Mouse (Mus musculus) CH12.LX (cell line): ENCODE results near the gene Lmntd2. TPM values are rescaled to one million over a fixed set of nuclear protein-coding genes. Genes with fewer than 3 reads are reported as not detected.

ENCODE experiments used
- DNase-seq: peaks from one replicate; pipeline ENCODE4 v3.0.0-alpha.2; 2013; ENCODE audit errors: extremely low read depth
- H3K27ac ChIP-seq: 2 replicates; pipeline ENCODE4 v1.5.1; 2012; ENCODE audit warnings: low read depth, mild to moderate bottlenecking, control low read depth, moderate library complexity; ENCODE audit not compliant: insufficient read depth
- H3K27me3 ChIP-seq: replicated peaks from 2 replicates; pipeline ENCODE3; 2012; ENCODE audit warnings: inconsistent platforms
- H3K36me3 ChIP-seq, 2 experiments: replicated peaks in 1 of 2; 2 replicates each; pipeline versions ENCODE3 to v1.6.1; 2012; ENCODE audit warnings: inconsistent platforms in 1 of 2, low read length in 1 of 2, mild to moderate bottlenecking in 1 of 2, mixed read lengths in 1 of 2, moderate library complexity in 1 of 2; ENCODE audit not compliant: control insufficient read depth in 1 of 2, insufficient read depth in 1 of 2
- H3K4me1 ChIP-seq, 2 experiments: 2 replicates each; pipeline ENCODE4 v1.6.1; 2012; ENCODE audit warnings: inconsistent platforms in 1 of 2, moderate library complexity in 1 of 2; ENCODE audit not compliant: insufficient read depth in 2 of 2, control insufficient read depth in 1 of 2
- H3K4me2 ChIP-seq: 2 replicates; pipeline ENCODE4 v1.6.1; 2012; ENCODE audit warnings: low read depth, mild to moderate bottlenecking, control low read depth; ENCODE audit not compliant: poor library complexity, insufficient read depth, severe bottlenecking
- H3K4me3 ChIP-seq, 3 experiments: fragments of 150-350 bp in 1 of 3; sonication (generic) in 1 of 3; replicated peaks in 1 of 3; 2 replicates each; pipeline versions ENCODE3 to v1.5.1; 2011 to 2012; ENCODE audit warnings: low read depth in 2 of 3, low read length in 2 of 3, mild to moderate bottlenecking in 2 of 3, moderate library complexity in 2 of 3, control low read depth in 1 of 3, improper control_type of control experiment in 1 of 3, inconsistent platforms in 1 of 3, mixed read lengths in 1 of 3; ENCODE audit not compliant: poor library complexity in 1 of 3
- H3K79me2 ChIP-seq: replicated peaks from 2 replicates; pipeline ENCODE4 v1.6.1; 2012; ENCODE audit warnings: mild to moderate bottlenecking, moderate library complexity; ENCODE audit not compliant: control insufficient read depth, poor library complexity, insufficient read depth, severe bottlenecking; ENCODE audit errors: extremely low read depth
- H3K9ac ChIP-seq: 2 replicates; pipeline ENCODE4 v1.6.1; 2012; ENCODE audit warnings: low read depth, mild to moderate bottlenecking, control low read depth, moderate library complexity; ENCODE audit not compliant: insufficient read depth
- H3K9me3 ChIP-seq: replicated peaks from 2 replicates; pipeline ENCODE3; 2012; ENCODE audit warnings: low read length, inconsistent platforms, mixed read lengths
- BHLHE40 ChIP-seq: IDR thresholded peaks from 2 replicates; pipeline ENCODE4 v1.6.1; 2011; ENCODE audit warnings: mild to moderate bottlenecking, low read depth, low read length, improper control_type of control experiment
- CHD1 ChIP-seq: IDR thresholded peaks from 2 replicates; pipeline ENCODE4 v1.6.1; 2012; ENCODE audit warnings: low read depth, low read length, improper control_type of control experiment, inconsistent platforms
- CHD2 ChIP-seq: IDR thresholded peaks from 2 replicates; pipeline ENCODE4 v1.6.1; 2011; ENCODE audit warnings: low read length, improper control_type of control experiment
- CTCF ChIP-seq, 2 experiments: IDR thresholded peaks in 1 of 2; conservative IDR thresholded peaks in 1 of 2; 2 replicates each; pipeline ENCODE4 v1.5.1; 2011 to 2012; ENCODE audit warnings: low read depth in 2 of 2, low read length in 2 of 2, improper control_type of control experiment in 1 of 2, inconsistent platforms in 1 of 2, mild to moderate bottlenecking in 1 of 2, moderate library complexity in 1 of 2
- E2F4 ChIP-seq: IDR thresholded peaks from 2 replicates; pipeline ENCODE4 v1.6.1; 2011; ENCODE audit warnings: low read depth, low read length, improper control_type of control experiment; ENCODE audit not compliant: insufficient replicate concordance
- ELF1 ChIP-seq: IDR thresholded peaks from 2 replicates; pipeline ENCODE4 v1.6.1; 2014; ENCODE audit warnings: low read depth, mild to moderate bottlenecking, inconsistent platforms, low read length, improper control_type of control experiment
- EP300 ChIP-seq: IDR thresholded peaks from 2 replicates; pipeline ENCODE4 v1.6.1; 2011; ENCODE audit warnings: low read length, improper control_type of control experiment
- ETS1 ChIP-seq: conservative IDR thresholded peaks from 2 replicates; pipeline ENCODE4 v1.6.1; 2012; ENCODE audit warnings: low read depth, mild to moderate bottlenecking, inconsistent platforms, low read length, improper control_type of control experiment, moderate library complexity
- GABPA ChIP-seq: IDR thresholded peaks from 2 replicates; pipeline ENCODE4 v1.6.1; 2012; ENCODE audit warnings: low read depth, low read length, improper control_type of control experiment, inconsistent platforms; ENCODE audit not compliant: insufficient replicate concordance
- HCFC1 ChIP-seq: IDR thresholded peaks from 2 replicates; pipeline ENCODE4 v1.6.1; 2012; ENCODE audit warnings: low read depth, mild to moderate bottlenecking, inconsistent platforms, low read length, improper control_type of control experiment
- IRF4 ChIP-seq: IDR thresholded peaks from 2 replicates; pipeline ENCODE4 v1.6.1; 2014; ENCODE audit warnings: low read depth, mild to moderate bottlenecking, inconsistent platforms, low read length, improper control_type of control experiment
- JUN ChIP-seq: IDR thresholded peaks from 2 replicates; pipeline ENCODE4 v1.6.1; 2011; ENCODE audit warnings: low read depth, mild to moderate bottlenecking, low read length, improper control_type of control experiment, moderate library complexity; ENCODE audit not compliant: insufficient read depth
- JUND ChIP-seq: conservative IDR thresholded peaks from 2 replicates; pipeline ENCODE4 v1.6.1; 2011; ENCODE audit warnings: low read depth, low read length, improper control_type of control experiment
- KAT2A ChIP-seq: IDR thresholded peaks from 2 replicates; pipeline ENCODE4 v1.6.1; 2012; ENCODE audit warnings: low read length, improper control_type of control experiment, inconsistent platforms; ENCODE audit not compliant: insufficient replicate concordance
- MAFK ChIP-seq: IDR thresholded peaks from 2 replicates; pipeline ENCODE4 v1.6.1; 2011; ENCODE audit warnings: low read length, improper control_type of control experiment; ENCODE audit not compliant: insufficient replicate concordance
- MAX ChIP-seq: IDR thresholded peaks from 2 replicates; pipeline ENCODE4 v1.6.1; 2011; ENCODE audit warnings: low read length, improper control_type of control experiment
- MAZ ChIP-seq: IDR thresholded peaks from 2 replicates; pipeline ENCODE4 v1.6.1; 2012; ENCODE audit warnings: low read depth, mild to moderate bottlenecking, inconsistent platforms, low read length, improper control_type of control experiment, moderate library complexity
- MEF2A ChIP-seq: IDR thresholded peaks from 2 replicates; pipeline ENCODE4 v1.6.1; 2014; ENCODE audit warnings: low read depth, mild to moderate bottlenecking, inconsistent platforms, low read length, improper control_type of control experiment, borderline replicate concordance
- MXI1 ChIP-seq: IDR thresholded peaks from 2 replicates; pipeline ENCODE4 v1.6.1; 2011; ENCODE audit warnings: mild to moderate bottlenecking, low read depth, low read length, improper control_type of control experiment
- MYC ChIP-seq: IDR thresholded peaks from 2 replicates; pipeline ENCODE4 v1.6.1; 2011; ENCODE audit warnings: low read depth, mild to moderate bottlenecking, improper control_type of control experiment, low read length
- NELFE ChIP-seq: IDR thresholded peaks from 2 replicates; pipeline ENCODE4 v1.6.1; 2011; ENCODE audit warnings: low read depth, low read length, improper control_type of control experiment
- NRF1 ChIP-seq: IDR thresholded peaks from 2 replicates; pipeline ENCODE4 v1.6.1; 2014; ENCODE audit warnings: low read depth, mild to moderate bottlenecking, inconsistent platforms, low read length, improper control_type of control experiment, moderate library complexity
- PAX5 ChIP-seq: IDR thresholded peaks from 2 replicates; pipeline ENCODE4 v1.6.1; 2012; ENCODE audit warnings: low read length, inconsistent platforms, mixed read lengths
- POLR2A ChIP-seq: IDR thresholded peaks from 2 replicates; pipeline ENCODE4 v1.6.1; 2011; ENCODE audit warnings: low read depth, mild to moderate bottlenecking, improper control_type of control experiment, low read length
- POLR2AphosphoS2 ChIP-seq: IDR thresholded peaks from 2 replicates; pipeline ENCODE4 v1.6.1; 2011; ENCODE audit warnings: low read depth, low read length, improper control_type of control experiment
- RAD21 ChIP-seq: IDR thresholded peaks from 2 replicates; pipeline ENCODE4 v1.6.1; 2011; ENCODE audit warnings: low read depth, mild to moderate bottlenecking, low read length, improper control_type of control experiment, moderate library complexity
- RCOR1 ChIP-seq: conservative IDR thresholded peaks from 2 replicates; pipeline ENCODE4 v1.6.1; 2012; ENCODE audit warnings: low read depth, mild to moderate bottlenecking, inconsistent platforms, low read length, improper control_type of control experiment
- SIN3A ChIP-seq: IDR thresholded peaks from 2 replicates; pipeline ENCODE4 v1.6.1; 2012; ENCODE audit warnings: low read length, improper control_type of control experiment, inconsistent platforms
- SMC3 ChIP-seq: IDR thresholded peaks from 2 replicates; pipeline ENCODE4 v1.6.1; 2011; ENCODE audit warnings: low read depth, low read length, improper control_type of control experiment
- TBP ChIP-seq: conservative IDR thresholded peaks from 2 replicates; pipeline ENCODE4 v1.6.1; 2011; ENCODE audit warnings: low read depth, low read length, improper control_type of control experiment
- TCF12 ChIP-seq: IDR thresholded peaks from 2 replicates; pipeline ENCODE4 v1.6.1; 2014; ENCODE audit warnings: low read depth, mild to moderate bottlenecking, inconsistent platforms, low read length, improper control_type of control experiment
- UBTF ChIP-seq: IDR thresholded peaks from 2 replicates; pipeline ENCODE4 v1.6.1; 2012; ENCODE audit warnings: low read depth, mild to moderate bottlenecking, inconsistent platforms, low read length, improper control_type of control experiment, moderate library complexity
- USF1 ChIP-seq: IDR thresholded peaks from 2 replicates; pipeline ENCODE4 v1.6.1; 2014; ENCODE audit warnings: low read depth, mild to moderate bottlenecking, inconsistent platforms, low read length, improper control_type of control experiment
- USF2 ChIP-seq: conservative IDR thresholded peaks from 2 replicates; pipeline ENCODE4 v1.6.1; 2011; ENCODE audit warnings: low read depth, low read length, improper control_type of control experiment
- ZC3H11A ChIP-seq: IDR thresholded peaks from 2 replicates; pipeline ENCODE4 v1.6.1; 2012; ENCODE audit warnings: low read depth, mild to moderate bottlenecking, inconsistent platforms, low read length, improper control_type of control experiment
- ZKSCAN1 ChIP-seq: IDR thresholded peaks from 2 replicates; pipeline ENCODE4 v1.6.1; 2012; ENCODE audit warnings: low read depth, inconsistent platforms, low read length, improper control_type of control experiment, borderline replicate concordance
- ZMIZ1 ChIP-seq: IDR thresholded peaks from 2 replicates; pipeline ENCODE4 v1.6.1; 2012; ENCODE audit warnings: low read depth, mild to moderate bottlenecking, inconsistent platforms, low read length, improper control_type of control experiment
- ZNF384 ChIP-seq: IDR thresholded peaks from 2 replicates; pipeline ENCODE4 v1.6.1; 2012; ENCODE audit warnings: low read depth, low read length, improper control_type of control experiment, inconsistent platforms
- dilution Hi-C: fragments of 300-500 bp; cut with MboI; formaldehyde crosslinking; loops from 2 replicates; pipeline ENCODE4 v1.14.3; 2020; ENCODE audit warnings: low sequenced_read_pairs; ENCODE audit not compliant: extremely low pct_unique_long_range_greater_than_20kb, extremely low pct_ligation_motif_present
- in situ Hi-C: fragments of 300-500 bp; cut with MboI; formaldehyde crosslinking; loops from 3 replicates; pipeline ENCODE4 v1.14.3; 2019; ENCODE audit warnings: low sequenced_read_pairs, low pct_ligation_motif_present, low pct_unique_long_range_greater_than_20kb, mixed read lengths
- polyA plus RNA-seq: library from polyadenylated mRNA; unstranded; fragments of >175 nt; gene quantifications from 2 replicates; pipeline ENCODE4 v1.2.1, GENCODE M21; 2012; ENCODE audit warnings: low read depth; ENCODE audit not compliant: insufficient read length
- total RNA-seq, 2 experiments: library from RNA; depleted of rRNA; stranded (reverse); fragments of 300-350 nt in 1 of 2; fragments of >200 nt in 1 of 2; gene quantifications; 2 replicates each; pipeline ENCODE4 v1.2.3; 2012 to 2014

Lmntd2 gene
- total and polyA plus RNA-seq, 3 experiments, result 0.89 to 1.1 (median 0.97) TPM

- H3K4me2 ChIP-seq, result peak overlapping the region; percentile 34
- H3K27me3 ChIP-seq, result no peaks in the 10 kb centered on the region
- TF ChIP-seq EP300 (no peak), ZMIZ1 (no peak), UBTF (no peak), E2F4 (no peak), KAT2A (no peak), CTCF (conservative IDR thresholded peaks at IDR 0.05 in 1 of 2, IDR thresholded peaks at IDR 0.05 in 1 of 2; ENCODE audit: low read depth in 2 of 2, low read length in 2 of 2) (peak; percentile 75 to 96), JUN (no peak), MEF2A (peak; percentile 51; the same call in 1 of the 2 replicates), CHD1 (no peak), CHD2 (no peak), TBP (no peak), ETS1 (no peak), SMC3 (peak; percentile 96), RCOR1 (no peak), MAX (no peak), POLR2AphosphoS2 (no peak), HCFC1 (peak; percentile 22; the same call in 1 of the 2 replicates), USF2 (no peak), BHLHE40 (no peak), ZNF384 (no peak), RAD21 (peak; percentile 93), ZC3H11A (peak; percentile 90), IRF4 (peak; percentile 44; the same call in 1 of the 2 replicates), POLR2A (no peak), MAZ (no peak), TCF12 (no peak), GABPA (no peak), NRF1 (no peak), MYC (peak; percentile 59; the same call in 1 of the 2 replicates), MAFK (no peak), MXI1 (no peak), JUND (no peak), PAX5 (no peak), USF1 (no peak), ELF1 (no peak), ZKSCAN1 (no peak), NELFE (no peak), SIN3A (0 out of 2 replicates have a peak, but pooled peaks have one; percentile 39)
- peak; percentile 92 for DNase-seq
- no peaks in the 10 kb centered on the region for H3K9me3 ChIP-seq
- dilution Hi-C loops, result no loop called here
- in situ Hi-C loops, result loop anchor here (10.0 kb wide), 1 partner anchor 331 kb away; the partner anchor contains the start of genes Odf3 and Scgb1c1
- peak overlapping the region; percentile 16; the same call in 1 of the 2 replicates for H3K9ac ChIP-seq
- peaks cover 3% of the 10 kb centered on the region; the same call in 1 of the 2 replicates for H3K79me2 ChIP-seq
- peaks cover 9 to 13% of the 10 kb centered on the region in 2 experiments for H3K4me1 ChIP-seq
- no peaks in the 10 kb centered on the region for H3K36me3 ChIP-seq
- H3K27ac ChIP-seq, result no peak overlapping the region
- no peak overlapping the region for H3K4me3 ChIP-seq
Observed at GRCm38 (mm10) chr7:141176173-141176572, 37.7 kb downstream of the Lmntd2 start.
